Mouse (Mus musculus): Measurements from ENCODE around the gene Pxdn.

Gene Pxdn

DNA sequence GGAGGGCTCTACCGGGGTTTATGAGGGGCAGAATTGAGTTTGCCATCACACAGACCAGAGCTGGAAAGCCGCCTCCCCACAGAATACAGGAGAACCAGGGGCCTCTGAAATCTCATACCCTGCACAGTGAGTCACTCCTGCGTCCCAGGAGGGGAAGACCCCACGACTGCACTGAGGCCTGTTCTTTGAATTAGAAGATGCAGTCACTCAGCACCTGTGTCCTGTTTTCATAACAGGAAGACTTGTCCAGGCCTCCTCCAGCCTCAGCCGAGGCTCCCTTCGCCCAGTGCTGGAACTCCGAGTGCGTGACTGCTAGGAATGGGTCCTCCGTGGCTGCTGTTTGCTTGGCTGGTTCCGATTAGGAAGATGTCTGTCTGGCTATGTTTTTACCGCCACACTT is 16.6 kb downstream of the Pxdn start:
- DNase-seq (ENCODE audit: low spot score) = no peak

DNA sequence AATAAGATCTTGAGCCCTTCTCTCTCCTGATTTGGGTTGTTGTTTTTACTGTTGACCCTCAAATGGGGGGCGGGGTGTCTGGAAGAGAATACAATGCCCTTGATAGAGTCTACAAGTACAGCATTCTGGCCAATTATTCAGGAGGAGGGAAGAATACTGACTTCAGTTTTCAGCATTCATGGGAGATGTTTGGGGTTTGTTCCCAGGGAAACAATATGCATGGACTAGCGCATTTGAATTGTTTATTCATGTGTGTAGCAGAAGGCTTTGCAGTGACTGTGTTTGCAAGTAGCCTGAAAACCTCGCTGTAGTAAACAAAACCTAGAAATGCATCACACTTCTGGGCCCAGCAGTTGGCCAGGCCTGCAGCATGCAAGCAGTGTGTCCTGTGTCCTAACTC is 17.1 kb downstream of the Pxdn start:
- DNase-seq (ENCODE audit: low spot score) = no peak

GRCm38 (mm10) chr12:29956969-29957368 is 19.6 kb downstream of the Pxdn start:
- no peak for DNase-seq (ENCODE audit: low spot score)

- no peak for DNase-seq (ENCODE audit: low spot score)
Observed at GRCm38 (mm10) chr12:29958637-29959036, 21.2 kb downstream of the Pxdn start.

DNA sequence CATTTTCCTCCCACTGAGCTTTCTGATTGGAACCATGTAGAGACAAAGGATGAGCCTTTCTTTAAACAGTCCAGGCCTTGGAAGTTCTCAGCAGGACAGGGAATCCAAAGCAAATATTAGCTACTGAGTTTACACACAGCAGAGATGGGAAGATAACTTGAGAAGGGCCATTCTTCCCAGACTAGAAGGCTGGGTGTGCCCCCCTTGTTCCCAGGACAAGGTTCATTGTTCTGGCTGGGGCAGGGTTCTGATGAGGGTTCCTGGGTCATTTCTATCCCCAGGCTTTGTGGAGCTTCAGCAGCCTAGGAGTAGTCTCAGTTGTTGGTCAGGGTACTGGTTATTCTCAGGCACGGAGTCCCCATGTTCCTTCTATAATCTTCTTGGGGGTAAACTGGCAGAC is 23.6 kb downstream of the Pxdn start:
- DNase-seq (ENCODE audit: low spot score) = no peak

- DNase-seq (ENCODE audit: low spot score) = no peak
Observed at GRCm38 (mm10) chr12:29965016-29965415, 27.6 kb downstream of the Pxdn start.

GRCm38 (mm10) chr12:29971795-29972464 is 34.5 kb downstream of the Pxdn start:
- DNase-seq (ENCODE audit: low spot score) = no peak

GRCm38 (mm10) chr12:29972533-29972932 is 35.1 kb downstream of the Pxdn start:
- DNase-seq (ENCODE audit: low spot score) = no peak

DNA sequence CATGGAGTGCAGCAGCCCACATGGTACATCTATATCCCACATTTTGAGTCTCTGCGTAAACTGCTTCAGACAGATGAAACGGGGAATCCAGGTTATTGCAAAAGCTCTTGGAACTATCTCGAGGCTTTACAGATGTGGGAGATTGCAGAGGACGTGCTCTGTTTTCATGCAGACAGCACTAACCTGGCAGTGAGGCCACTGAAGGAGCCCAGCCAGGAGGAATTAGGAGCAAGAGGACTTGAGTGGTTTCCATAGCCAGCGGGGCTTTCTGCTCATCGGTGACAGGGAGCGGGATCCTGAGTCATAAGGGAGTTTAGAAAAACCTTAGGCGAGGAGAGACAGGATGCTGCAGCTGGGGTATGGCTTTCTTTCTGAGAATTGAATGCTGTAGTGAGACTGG is 42.7 kb downstream of the Pxdn start:
- DNase-seq (ENCODE audit: low spot score) = no peak

DNA sequence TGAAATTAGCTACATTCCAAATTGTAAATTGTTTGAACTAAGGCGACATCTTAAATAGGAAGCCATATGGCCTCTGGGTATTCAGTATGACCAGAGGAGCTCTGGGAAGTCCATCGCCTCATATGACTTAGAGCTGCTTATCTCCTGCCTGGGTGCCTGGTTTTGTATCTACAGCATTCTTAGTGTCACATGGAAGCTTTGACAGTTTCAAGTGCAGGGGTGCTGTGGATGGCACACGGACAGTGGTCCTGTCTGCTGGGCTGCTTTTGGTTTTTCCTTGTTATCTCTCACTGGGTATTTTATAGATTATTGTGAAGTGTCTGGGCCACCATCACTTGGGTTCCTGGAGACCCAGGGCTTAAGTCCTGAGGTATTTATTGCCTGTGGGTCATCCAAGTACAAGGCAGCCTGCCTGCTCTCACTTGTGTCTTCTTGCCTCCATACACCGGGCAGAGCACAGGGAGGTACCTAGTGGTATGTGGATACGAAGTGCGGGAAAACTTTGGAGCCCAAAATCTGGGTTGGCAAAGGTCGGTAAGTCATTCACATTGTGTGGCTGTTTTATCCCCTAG is 44.4 kb downstream of the Pxdn start:
- DNase-seq (ENCODE audit: low spot score) = no peak

GRCm38 (mm10) chr12:29983190-29983589 is 45.8 kb downstream of the Pxdn start:
- DNase-seq (ENCODE audit: low spot score) = no peak

DNA sequence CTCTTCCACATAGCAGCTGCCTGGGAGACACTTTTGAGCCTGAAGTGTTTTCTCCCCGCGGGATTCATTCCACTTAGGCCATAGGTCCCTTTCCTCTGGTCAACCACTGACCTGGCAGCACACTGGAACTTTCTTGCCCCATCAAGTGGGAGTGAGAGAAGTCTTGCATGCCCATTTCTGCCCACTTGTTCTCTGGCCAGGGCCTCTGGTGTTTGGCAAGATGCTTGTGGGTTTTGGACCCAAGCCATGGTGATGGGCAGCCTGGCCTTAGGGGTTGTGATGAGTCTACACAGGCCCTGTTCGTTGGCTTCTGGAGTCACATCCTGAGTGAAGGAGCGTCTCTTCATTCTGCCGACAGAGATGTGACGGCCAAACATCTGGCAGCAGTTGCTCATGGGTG is 47.7 kb downstream of the Pxdn start:
- no peak for DNase-seq (ENCODE audit: low spot score)

DNA sequence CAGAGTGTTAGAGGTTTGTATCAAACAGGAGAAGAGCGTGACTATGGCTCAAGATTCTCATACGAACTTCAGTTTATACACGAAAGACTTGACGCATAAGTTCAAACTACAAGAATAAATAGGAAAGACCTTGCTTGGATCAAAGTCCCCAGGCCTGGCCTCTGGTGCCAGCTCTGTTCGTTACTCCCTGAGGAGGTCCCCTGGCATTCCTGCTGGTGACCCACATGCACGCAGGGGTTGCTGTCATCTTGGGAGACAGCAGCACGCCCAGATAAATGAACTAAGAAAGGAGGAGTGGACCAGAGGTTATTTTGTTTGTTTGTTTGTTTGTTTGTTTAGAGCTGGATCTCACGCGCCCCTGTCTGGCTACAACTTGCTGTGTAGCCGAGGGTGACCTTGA is 48.8 kb downstream of the Pxdn start:
- DNase-seq (ENCODE audit: low spot score) = no peak

DNA sequence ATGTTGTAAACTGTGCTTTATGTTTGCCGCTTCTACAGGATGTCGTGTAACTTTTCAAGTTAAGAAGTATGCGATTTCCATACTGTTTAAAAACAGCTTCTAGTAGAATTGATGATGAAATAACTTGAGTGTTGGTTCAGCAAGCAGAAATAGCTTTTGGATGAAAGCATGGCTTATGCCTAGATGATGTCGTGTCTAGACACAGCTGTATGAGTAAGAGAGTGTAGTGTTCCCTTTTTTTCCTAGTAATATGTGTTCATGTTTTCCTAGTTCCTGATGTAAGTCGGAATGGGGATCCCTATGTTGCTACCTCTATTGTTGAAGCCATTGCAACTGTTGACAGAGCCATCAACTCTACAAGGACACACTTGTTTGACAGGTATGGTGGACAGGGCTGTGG is 61.5 kb downstream of the Pxdn start:
- DNase-seq (ENCODE audit: low spot score) = no peak

GRCm38 (mm10) chr12:30001951-30002350 is 64.5 kb downstream of the Pxdn start:
- no peak for DNase-seq (ENCODE audit: low spot score)

DNA sequence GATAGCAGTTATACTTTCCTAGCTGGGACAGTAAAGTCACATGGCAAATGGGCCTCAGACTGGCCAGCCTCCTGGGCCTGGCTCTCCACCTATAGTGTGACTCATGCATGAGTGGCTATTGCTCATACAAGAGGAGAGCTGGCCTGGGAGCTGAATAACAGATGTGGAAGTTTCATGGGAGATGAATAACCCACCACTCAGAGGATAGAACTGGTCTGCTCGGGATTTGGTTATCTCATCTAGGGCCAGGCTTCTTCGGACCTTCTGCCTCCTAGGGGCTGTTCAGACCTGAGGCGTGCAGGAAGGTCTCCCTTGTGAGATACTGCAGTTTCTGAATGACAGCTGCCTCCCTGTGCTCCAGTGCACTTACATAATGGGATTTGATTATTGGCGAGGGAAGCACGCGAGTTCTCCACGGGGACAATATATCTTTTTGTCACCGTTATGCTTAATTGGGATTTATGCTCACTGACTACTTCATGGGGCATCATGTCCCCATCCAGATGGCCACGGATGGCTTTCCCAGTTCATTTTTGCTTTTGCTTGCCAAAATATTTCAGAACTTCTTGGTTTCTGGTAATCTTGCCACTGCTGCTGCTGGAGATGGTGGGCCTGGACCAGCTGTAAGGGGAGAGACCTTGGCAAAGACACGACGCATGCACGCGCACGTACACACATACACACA is 66.4 kb downstream of the Pxdn start:
- peak; percentile 15 for DNase-seq (ENCODE audit: low spot score)

DNA sequence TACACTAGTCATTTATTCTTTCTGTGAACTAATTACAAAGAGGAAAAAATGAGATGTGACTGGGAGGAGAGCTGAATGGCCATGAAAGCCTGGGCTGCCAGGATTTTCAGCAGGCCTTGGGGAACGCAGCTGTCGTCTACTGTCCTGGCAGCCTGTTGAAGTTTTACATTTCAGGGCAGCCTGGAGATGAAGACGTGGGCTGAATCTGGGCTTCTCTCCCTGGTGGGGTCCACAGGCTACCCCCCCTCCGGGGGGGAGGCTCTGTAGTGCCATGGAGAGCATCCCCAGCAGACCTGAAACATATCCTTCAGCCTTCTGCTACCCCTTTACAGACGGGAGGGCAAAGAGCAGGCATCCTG is 66.9 kb downstream of the Pxdn start:
- no peak for DNase-seq (ENCODE audit: low spot score)

DNA sequence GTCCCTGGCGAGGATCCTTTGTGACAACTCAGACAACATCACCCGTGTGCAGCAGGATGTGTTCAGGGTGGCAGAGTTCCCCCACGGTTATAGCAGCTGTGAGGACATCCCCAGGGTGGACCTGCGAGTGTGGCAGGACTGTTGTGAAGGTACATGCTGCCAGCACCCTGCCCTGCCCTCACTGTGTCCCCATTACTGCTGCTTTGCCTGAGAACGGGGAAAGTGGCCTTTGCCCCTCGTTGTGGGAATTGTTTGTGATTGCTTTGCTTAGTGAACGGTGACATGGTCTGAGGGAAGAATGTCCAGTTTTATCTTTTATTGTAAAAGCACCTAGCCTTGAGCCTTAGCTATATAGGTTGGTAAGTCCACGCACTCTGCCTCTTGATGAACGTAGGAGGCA is 69.2 kb downstream of the Pxdn start:
- no peak for DNase-seq (ENCODE audit: low spot score)

- DNase-seq (ENCODE audit: low spot score) = no peak
Observed at GRCm38 (mm10) chr12:30008741-30009140, 71.3 kb downstream of the Pxdn start.

- no peak for DNase-seq (ENCODE audit: low spot score)
Observed at GRCm38 (mm10) chr12:30015501-30015900, 78.1 kb downstream of the Pxdn start.

DNA sequence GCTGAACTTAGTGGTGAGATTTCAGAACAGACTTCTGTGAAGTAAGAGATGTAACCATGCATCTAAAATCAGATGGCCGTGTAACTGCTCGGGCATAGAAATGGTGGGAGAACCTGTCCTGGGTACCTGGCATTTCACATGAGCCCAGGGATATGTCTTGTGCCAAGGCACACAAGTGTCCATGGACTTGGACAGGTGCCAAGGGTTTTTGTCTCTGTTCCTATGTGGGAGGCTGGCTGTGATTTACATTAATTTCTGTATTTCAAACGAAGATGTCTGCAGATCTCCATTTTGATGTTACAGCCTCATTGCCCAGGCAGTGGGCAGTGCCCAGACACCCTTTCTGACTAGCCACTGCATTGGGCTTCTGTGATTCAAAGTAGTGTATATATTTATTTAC is 79.7 kb downstream of the Pxdn start:
- no peak for DNase-seq (ENCODE audit: low spot score)

GRCm38 (mm10) chr12:30020447-30020846 is 83.0 kb downstream of the Pxdn start:
- no peak for DNase-seq (ENCODE audit: low spot score)

DNA sequence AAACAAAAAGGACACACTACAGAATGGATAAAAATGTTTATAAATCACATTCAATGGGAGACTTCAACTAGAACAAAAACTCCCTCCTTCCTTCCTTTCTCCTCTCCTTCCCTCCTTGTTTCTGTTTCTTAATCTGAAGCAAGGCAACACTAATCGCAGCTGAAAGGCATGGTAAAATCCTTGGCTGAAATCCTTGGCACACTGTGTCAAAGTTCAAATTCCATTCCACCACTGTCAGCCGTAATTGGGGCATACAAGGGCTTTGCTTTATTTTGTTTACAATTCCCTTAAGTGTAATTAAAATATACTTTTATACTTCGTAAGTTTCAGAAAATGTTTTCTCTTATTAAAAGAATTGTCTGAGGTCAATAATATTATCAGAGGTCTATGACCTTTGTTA is 86.1 kb downstream of the Pxdn start:
- DNase-seq (ENCODE audit: low spot score) = no peak
